Mouse (Mus musculus) ovary, postnatal 36 days (tissue): ENCODE measurements around the gene Cep170.

Experiments
- DNase-seq: peaks from one replicate; pipeline ENCODE4 v3.0.0; 2022; ENCODE audit warnings: low spot score, mixed read lengths

Gene Cep170

GRCm38 (mm10) chr1:176749708-176750107 lies 64.2 kb downstream of the Cep170 start:
- DNase-seq: no peak

GRCm38 (mm10) chr1:176732834-176733233 lies 81.0 kb downstream of the Cep170 start:
- no peak for DNase-seq

- DNase-seq: no peak
These were observed 83.3 kb downstream of the Cep170 start for GRCm38 (mm10) chr1:176730528-176730927.

- DNase-seq: no peak
These were observed 86.5 kb downstream of the Cep170 start for GRCm38 (mm10) chr1:176727372-176727771.

GRCm38 (mm10) chr1:176724771-176725170 lies 89.1 kb downstream of the Cep170 start:
- DNase-seq: no peak

GRCm38 (mm10) chr1:176723858-176724713 lies 89.8 kb downstream of the Cep170 start:
- DNase-seq: no peak

GRCm38 (mm10) chr1:176712436-176712835 lies 101.4 kb downstream of the Cep170 start:
- DNase-seq: no peak

GRCm38 (mm10) chr1:176700226-176700625 lies 113.6 kb downstream of the Cep170 start:
- no peak for DNase-seq

- peak; percentile 7 for DNase-seq
These were observed 114.1 kb downstream of the Cep170 start for GRCm38 (mm10) chr1:176699793-176700192.

- no peak for DNase-seq
These were observed 115.2 kb downstream of the Cep170 start for GRCm38 (mm10) chr1:176698647-176699046.

GRCm38 (mm10) chr1:176697091-176697490 lies 116.8 kb downstream of the Cep170 start:
- peak; percentile 65 for DNase-seq

GRCm38 (mm10) chr1:176691101-176691500 lies 122.8 kb downstream of the Cep170 start:
- no peak for DNase-seq

GRCm38 (mm10) chr1:176688251-176688880 lies 125.5 kb downstream of the Cep170 start:
- DNase-seq: no peak
